Mouse (Mus musculus) MEL (cell line): ENCODE results near the gene Nap1l5.

Source experiments
- POLR2A ChIP-seq, 2 experiments: IDR thresholded peaks; 2 replicates each; pipeline ENCODE4 v1.6.1; 2011 to 2012; ENCODE audit warnings: low read length in 2 of 2, mild to moderate bottlenecking in 2 of 2, control low read depth in 1 of 2, improper control_type of control experiment in 1 of 2, low read depth in 1 of 2, moderate library complexity in 1 of 2; ENCODE audit not compliant: control insufficient read depth in 1 of 2, insufficient read depth in 1 of 2, poor library complexity in 1 of 2
- RCOR1 ChIP-seq: IDR thresholded peaks from 2 replicates; pipeline ENCODE4 v1.6.1; 2012; ENCODE audit warnings: low read depth, mild to moderate bottlenecking, inconsistent platforms, low read length, improper control_type of control experiment

GRCm38 (mm10) chr6:58932515-58933188 lies 25.8 kb upstream of the Nap1l5 start:
- no peak for TF ChIP-seq RCOR1
- no peak for TF ChIP-seq POLR2A (IDR thresholded peaks at IDR 0.05; ENCODE audit: control insufficient read depth in 1 of 2, insufficient read depth in 1 of 2, low read depth in 1 of 2, low read length in 2 of 2, poor library complexity in 1 of 2)
